Mouse (Mus musculus): ENCODE measurements around the gene Pde7b.

The Pde7b gene

GRCm38 (mm10) chr10:20724906-20725305, at the start of gene Pde7b:
Gene Pde7b, minus strand, starts transcription at chr10:20725078.
- DNase-seq (ENCODE audit: low read depth, low spot score), result peak; percentile 8

- DNase-seq (ENCODE audit: low read depth, low spot score), result no peak
Observed at GRCm38 (mm10) chr10:20772056-20772455, 47.2 kb upstream of the Pde7b start.

GRCm38 (mm10) chr10:20770418-20770888, 45.6 kb upstream of the Pde7b start:
- DNase-seq (ENCODE audit: low read depth, low spot score), result no peak

GRCm38 (mm10) chr10:20769557-20770417, 44.9 kb upstream of the Pde7b start:
- DNase-seq (ENCODE audit: low read depth, low spot score), result no peak

GRCm38 (mm10) chr10:20764352-20764751, 39.5 kb upstream of the Pde7b start:
- DNase-seq (ENCODE audit: low read depth, low spot score), result no peak

GRCm38 (mm10) chr10:20758939-20759338, 34.1 kb upstream of the Pde7b start:
- DNase-seq (ENCODE audit: low read depth, low spot score), result peak; percentile 2

- DNase-seq (ENCODE audit: low read depth, low spot score), result no peak
Observed at GRCm38 (mm10) chr10:20758259-20758658, 33.4 kb upstream of the Pde7b start.

- DNase-seq (ENCODE audit: low read depth, low spot score), result no peak
Observed at GRCm38 (mm10) chr10:20756219-20756618, 31.3 kb upstream of the Pde7b start.

GRCm38 (mm10) chr10:20752883-20753282, 28.0 kb upstream of the Pde7b start:
- DNase-seq (ENCODE audit: low read depth, low spot score), result no peak

- no peak for DNase-seq (ENCODE audit: low read depth, low spot score)
Observed at GRCm38 (mm10) chr10:20750642-20751251, 25.9 kb upstream of the Pde7b start.

- DNase-seq (ENCODE audit: low read depth, low spot score), result no peak
Observed at GRCm38 (mm10) chr10:20748938-20749337, 24.1 kb upstream of the Pde7b start.

GRCm38 (mm10) chr10:20747229-20747628, 22.4 kb upstream of the Pde7b start:
- DNase-seq (ENCODE audit: low read depth, low spot score), result no peak

GRCm38 (mm10) chr10:20739801-20740200, 14.9 kb upstream of the Pde7b start:
- DNase-seq (ENCODE audit: low read depth, low spot score), result no peak

- DNase-seq (ENCODE audit: low read depth, low spot score), result no peak
Observed at GRCm38 (mm10) chr10:20737146-20737545, 12.3 kb upstream of the Pde7b start.

- DNase-seq (ENCODE audit: low read depth, low spot score), result no peak
Observed at GRCm38 (mm10) chr10:20735775-20736449, 11.0 kb upstream of the Pde7b start.

GRCm38 (mm10) chr10:20733576-20733975, 8.7 kb upstream of the Pde7b start:
- DNase-seq (ENCODE audit: low read depth, low spot score), result no peak

GRCm38 (mm10) chr10:20732180-20732579, 7.3 kb upstream of the Pde7b start:
- DNase-seq (ENCODE audit: low read depth, low spot score), result no peak

GRCm38 (mm10) chr10:20730034-20730433, 5.2 kb upstream of the Pde7b start:
- DNase-seq (ENCODE audit: low read depth, low spot score), result no peak

- DNase-seq (ENCODE audit: low read depth, low spot score), result no peak
Observed at GRCm38 (mm10) chr10:20725384-20725983, 606 bp upstream of the Pde7b start.

GRCm38 (mm10) chr10:20724451-20724850, 427 bp downstream of the Pde7b start:
- DNase-seq (ENCODE audit: low read depth, low spot score), result no peak

GRCm38 (mm10) chr10:20723962-20724361, 916 bp downstream of the Pde7b start:
- no peak for DNase-seq (ENCODE audit: low read depth, low spot score)

GRCm38 (mm10) chr10:20723521-20723915, 1.4 kb downstream of the Pde7b start:
- no peak for DNase-seq (ENCODE audit: low read depth, low spot score)

Data from 3T3-L1 (cell line).